Mouse (Mus musculus) G1E (cell line): ENCODE measurements around the gene Atp5k.

Experiments
- CTCF ChIP-seq: IDR thresholded peaks from 2 replicates; pipeline ENCODE4 v1.5.1; 2012; ENCODE audit warnings: low read depth, low read length, inconsistent platforms, mixed read lengths
- GATA1 ChIP-seq: IDR thresholded peaks from 2 replicates; pipeline ENCODE4 v1.6.1; 2012; ENCODE audit warnings: borderline replicate concordance, low read length, inconsistent platforms, mixed read lengths
- GATA2 ChIP-seq: IDR thresholded peaks from 2 replicates; pipeline ENCODE4 v1.6.1; 2012; ENCODE audit warnings: low read depth, low read length, inconsistent platforms, borderline replicate concordance
- TAL1 ChIP-seq: conservative IDR thresholded peaks from 2 replicates; pipeline ENCODE4 v1.6.1; 2012; ENCODE audit warnings: low read depth, low read length, inconsistent platforms, mixed read lengths

GRCm38 (mm10) chr5:108446973-108447372 lies 12.7 kb upstream of the Atp5k start:
- TF ChIP-seq CTCF (no peak), TAL1 (no peak), GATA1 (no peak), GATA2 (no peak)
